Mouse (Mus musculus) forebrain, embryonic 14.5 days (tissue): ENCODE results near the gene Cul5. TPM values are rescaled to one million over a fixed set of nuclear protein-coding genes. Genes with fewer than 3 reads are reported as not detected.

ENCODE experiments used
- polyA plus RNA-seq: library from polyadenylated mRNA; unstranded; fragments of >200 nt; fragmentation: Nextera tagmentation; extraction: Ambion mirVana; gene quantifications from 2 replicates; pipeline ENCODE4 v1.2.1, GENCODE M21; 2014

Cul5 gene
- polyA plus RNA-seq, 1 experiment from 2014 or later, result 62.1 TPM

Other genes with a start within 250 kb of the Cul5 start
- 12.5 and 13.0 TPM in 2 replicates for gene Atm, start 133.3 kb downstream of the Cul5 start, polyA plus RNA-seq
- gene Npat, start 133.0 kb downstream of the Cul5 start, polyA plus RNA-seq, result 13.9 and 15.3 TPM in 2 replicates
- gene Acat1, start 59.6 kb downstream of the Cul5 start, polyA plus RNA-seq, result 190 and 201 TPM in 2 replicates
- 3.7 and 3.8 TPM in 2 replicates for gene Rab39, start 36.2 kb upstream of the Cul5 start, polyA plus RNA-seq
- gene Slc35f2, start 101.5 kb upstream of the Cul5 start, polyA plus RNA-seq, result 7.6 and 9.5 TPM in 2 replicates
- 0.99 and 2.0 TPM in 2 replicates for gene Sln, start 180.2 kb upstream of the Cul5 start, polyA plus RNA-seq